Mouse (Mus musculus) G1E-ER4 (cell line): ENCODE data around the gene Dhrs13. TPM values are rescaled to one million over a fixed set of nuclear protein-coding genes. Genes with fewer than 3 reads are reported as not detected.
A peak's percentile ranks its signal among the peaks of the same experiment; 100 is the strongest.

Experiments
- GATA1 ChIP-seq: IDR thresholded peaks from one replicate; pipeline ENCODE4 v1.8.0; 2012; ENCODE audit warnings: low read length, inconsistent platforms
- polyA plus RNA-seq: library from polyadenylated mRNA; stranded (reverse); fragments of >175 nt; gene quantifications from 2 replicates; pipeline ENCODE4 v1.2.3, GENCODE M21; 2012

The Dhrs13 gene
- polyA plus RNA-seq, 1 experiment, result 11.8 TPM

DNA sequence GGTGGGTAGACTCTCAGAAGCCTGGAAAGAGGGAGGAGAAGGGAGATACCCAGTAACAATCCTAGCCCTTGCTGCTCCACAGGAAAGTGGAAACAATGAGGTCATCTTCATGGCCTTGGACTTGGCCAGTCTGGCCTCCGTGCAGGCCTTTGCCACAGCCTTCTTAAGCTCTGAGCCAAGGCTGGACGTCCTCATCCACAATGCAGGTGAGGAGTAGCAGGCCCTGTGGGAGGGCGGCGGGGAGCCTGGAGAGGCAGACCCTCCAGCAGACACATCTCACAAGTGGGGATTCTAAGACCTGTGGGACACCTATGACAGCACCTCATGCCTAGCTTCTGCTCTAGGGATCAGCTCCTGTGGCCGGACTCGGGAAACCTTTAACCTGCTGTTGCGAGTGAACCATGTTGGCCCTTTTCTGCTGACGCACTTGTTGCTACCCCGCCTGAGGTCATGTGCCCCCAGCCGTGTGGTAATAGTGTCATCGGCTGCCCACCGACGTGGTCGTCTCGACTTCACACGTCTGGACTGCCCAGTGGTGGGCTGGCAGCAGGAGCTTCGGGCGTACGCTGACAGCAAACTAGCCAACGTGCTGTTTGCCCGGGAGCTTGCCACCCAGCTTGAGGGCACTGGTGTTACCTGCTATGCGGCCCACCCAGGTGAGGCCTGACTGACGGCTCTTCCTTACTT, 2.0 kb downstream of the Dhrs13 start:
- no peak for TF ChIP-seq GATA1

DNA sequence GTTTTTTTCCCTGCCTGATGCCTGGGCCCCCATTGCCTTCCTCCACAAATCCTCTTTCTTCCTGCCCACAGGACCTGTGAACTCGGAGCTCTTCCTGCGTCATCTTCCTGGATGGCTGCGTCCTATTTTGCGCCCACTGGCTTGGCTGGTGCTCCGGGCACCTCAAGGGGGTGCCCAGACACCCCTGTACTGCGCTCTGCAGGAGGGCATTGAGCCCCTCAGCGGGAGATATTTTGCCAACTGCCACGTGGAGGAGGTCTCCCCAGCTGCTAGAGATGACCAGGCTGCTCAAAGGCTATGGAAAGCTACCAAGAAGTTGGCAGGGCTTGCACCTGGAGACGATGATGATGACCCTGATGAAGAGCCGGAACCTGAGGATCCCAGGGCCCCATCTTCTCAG, 4.7 kb downstream of the Dhrs13 start:
- TF ChIP-seq GATA1, result no peak

DNA sequence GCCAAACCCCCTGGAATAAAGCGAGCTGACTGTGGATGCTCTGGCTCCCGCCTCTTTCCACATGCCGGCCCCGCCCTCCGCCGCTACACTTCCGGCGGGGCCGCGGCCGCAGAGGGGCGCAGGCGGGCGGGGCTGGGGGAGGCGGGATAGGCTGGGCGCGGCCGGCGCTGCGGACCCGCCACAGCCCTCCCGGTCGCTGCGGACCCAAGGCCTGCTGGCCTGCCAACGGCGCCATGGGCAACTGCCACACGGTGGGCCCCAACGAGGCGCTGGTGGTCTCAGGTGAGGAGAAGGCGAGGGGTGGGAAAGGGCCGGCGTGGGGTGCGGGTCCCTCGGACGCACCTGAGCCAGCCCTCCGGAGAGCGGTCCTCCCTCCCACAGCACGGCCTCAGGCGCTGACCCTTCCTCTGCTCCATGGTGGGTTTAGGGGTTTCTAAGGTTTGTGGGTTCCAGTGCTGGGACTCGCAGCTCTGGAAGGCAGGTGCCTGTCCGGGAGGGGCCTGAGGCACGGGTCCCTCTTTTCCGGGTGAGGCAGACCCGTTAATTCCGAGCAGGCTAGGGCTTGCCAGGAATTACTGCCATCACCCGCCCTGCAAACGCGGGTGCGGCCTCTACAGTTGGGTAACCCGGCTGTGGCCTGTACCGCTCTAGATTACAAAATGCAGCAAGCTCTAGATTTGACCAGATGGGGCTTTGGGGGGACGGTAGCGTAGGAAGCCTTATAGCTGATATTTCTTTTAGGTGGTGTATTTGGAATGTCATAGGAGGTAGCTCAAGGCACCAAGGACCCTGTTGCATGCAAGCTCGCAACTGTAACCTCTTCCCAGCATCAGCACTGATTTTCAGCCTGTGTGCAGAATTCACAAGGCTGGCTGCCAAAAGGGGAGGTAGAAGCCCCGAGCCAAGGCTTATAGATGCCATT, 6.0 kb downstream of the Dhrs13 start, which contains the start of gene Flot2:
TSS of gene Flot2 (plus strand) at position 101 of the 922 bp plus-strand sequence.
- TF ChIP-seq GATA1, result no peak

DNA sequence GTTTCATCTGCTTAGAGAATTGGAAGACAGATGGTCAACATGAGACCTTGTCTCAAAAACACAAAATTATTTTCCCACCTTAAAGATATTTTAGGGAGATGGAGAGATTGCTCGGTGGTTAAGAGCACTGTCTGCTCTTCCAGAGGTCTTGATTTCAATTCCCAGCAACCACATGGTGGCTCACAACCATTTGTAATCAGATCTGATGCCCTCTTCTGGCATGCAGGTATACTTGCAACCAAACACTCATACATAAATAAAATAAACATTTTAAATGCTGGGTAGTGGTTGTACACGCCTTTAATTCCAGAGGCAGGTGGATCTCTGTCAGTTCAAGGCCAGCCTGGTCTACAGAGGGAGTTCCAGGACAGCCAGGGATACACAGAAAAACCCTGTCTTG, 8.8 kb downstream of the Dhrs13 start:
- no peak for TF ChIP-seq GATA1

DNA sequence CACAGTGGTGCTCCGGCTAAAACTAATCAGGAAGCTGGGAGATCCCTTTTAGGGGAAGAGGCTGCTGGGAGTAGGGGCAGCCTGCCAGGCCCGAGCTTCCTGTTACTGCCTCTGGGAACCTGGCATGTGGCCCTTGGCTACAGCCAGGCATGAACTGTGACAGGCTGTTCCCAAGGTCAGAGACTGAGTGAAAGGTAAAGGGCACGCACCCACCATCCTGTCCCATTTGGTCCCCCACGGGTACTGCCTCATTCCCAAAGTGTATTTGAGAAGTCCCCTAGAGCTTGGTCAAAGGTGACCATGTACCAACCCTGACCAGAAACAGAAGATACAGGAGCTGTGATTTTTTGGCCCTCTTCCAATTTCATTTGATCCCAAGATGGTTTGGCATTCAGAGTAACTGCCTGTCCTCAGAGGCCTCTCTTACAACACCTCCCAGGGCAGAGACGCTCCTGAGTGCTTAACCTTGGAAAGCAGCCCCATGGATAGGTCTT, 12.7 kb downstream of the Dhrs13 start:
- no peak for TF ChIP-seq GATA1

DNA sequence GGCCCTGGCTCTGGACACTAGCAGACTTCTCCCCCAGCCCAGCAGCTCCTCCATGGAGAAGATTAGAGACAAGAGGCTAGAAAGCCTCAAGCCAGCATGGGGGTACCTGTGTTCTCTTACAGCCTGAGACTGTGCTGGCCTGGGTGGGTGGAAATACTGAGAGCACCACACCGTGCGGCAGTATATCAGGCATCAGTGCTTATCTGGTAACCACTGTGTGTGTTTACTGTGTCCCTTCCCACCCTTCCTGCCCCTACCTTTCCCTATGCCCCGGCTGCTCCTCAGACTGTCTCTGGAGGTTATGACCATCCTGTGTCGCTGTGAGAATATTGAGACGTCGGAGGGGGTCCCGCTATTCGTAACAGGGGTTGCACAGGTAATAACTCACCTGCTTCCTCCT, 21.0 kb downstream of the Dhrs13 start:
- TF ChIP-seq GATA1, result no peak

DNA sequence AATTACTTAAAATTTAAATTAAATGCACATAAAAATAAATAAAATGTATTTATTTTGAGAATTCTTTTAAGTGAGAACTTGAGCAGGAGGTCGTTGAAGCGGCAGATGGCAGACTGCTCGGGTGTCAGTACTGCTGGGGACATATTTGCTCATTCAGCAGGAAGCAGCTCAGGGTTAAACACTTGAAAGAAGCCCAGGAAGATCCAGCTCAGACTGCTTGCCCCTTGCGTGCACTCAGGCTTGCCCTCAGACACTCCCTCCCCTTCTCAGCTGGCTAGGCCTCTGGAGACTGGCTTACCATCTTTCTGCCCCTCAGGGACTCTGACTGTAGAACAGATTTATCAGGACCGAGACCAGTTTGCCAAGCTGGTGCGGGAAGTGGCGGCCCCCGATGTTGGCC, 24.9 kb downstream of the Dhrs13 start:
- no peak for TF ChIP-seq GATA1

DNA sequence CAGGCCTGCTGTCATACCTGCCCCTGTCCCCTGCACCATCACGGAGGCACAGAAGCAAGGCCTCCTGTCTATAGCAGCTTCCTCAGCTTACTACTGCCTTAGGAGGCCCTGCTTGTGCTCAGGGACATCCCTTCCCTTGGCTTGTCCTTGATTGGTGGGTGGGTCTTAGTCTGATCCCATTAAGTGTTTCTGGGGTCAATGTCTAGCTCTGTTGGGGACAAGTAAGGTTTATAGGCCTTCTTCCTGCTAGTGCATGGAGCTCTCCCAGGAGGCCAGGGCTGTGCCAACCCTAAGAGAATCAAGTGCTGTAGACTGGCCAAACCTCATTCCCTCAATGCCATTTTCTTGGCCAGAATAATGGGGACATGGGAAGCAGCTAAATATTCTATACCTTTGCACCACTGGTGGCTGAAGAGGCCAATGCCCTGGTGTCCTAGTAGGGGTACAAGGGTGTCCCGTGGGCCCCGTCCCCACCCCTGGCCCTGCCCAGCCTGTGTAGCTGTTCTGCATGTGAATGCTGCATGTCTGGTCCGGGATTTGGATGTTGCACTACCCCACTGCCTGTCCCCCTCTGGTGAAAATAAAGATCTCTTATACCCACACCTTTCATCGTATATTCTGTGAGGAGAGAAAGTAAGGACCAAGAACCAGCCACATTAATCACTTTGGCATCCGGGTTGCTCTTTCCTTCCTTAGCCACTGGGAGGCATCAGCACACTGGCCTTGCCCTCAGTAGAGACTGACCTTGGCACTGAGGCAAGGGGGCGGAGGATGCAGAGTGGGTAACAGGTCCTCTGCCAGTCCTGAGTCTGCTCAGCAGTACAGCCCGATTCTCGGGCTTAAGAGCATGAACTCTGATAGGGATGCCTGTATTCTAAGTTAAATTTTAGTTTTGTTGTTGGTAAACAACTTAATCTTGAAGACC, 28.0 kb downstream of the Dhrs13 start:
- no peak for TF ChIP-seq GATA1

DNA sequence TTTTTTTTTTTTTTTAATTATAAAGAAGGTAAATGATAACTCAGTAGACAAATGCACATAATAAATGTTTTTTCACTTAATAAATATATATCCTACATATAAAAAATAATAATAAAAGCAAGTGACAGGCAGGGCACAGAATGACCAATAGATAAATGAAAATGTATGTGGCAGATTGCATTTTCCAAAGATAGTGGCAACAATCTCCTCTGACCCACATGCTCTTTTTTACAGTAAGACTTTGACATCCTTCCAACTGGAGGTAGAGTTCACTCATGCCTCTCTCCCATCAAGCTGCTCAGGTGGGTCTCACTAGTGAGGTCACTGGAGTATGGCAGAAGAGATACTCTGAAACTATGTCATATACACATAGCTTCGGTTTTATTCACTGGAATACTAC, 30.5 kb downstream of the Dhrs13 start:
- TF ChIP-seq GATA1, result no peak

DNA sequence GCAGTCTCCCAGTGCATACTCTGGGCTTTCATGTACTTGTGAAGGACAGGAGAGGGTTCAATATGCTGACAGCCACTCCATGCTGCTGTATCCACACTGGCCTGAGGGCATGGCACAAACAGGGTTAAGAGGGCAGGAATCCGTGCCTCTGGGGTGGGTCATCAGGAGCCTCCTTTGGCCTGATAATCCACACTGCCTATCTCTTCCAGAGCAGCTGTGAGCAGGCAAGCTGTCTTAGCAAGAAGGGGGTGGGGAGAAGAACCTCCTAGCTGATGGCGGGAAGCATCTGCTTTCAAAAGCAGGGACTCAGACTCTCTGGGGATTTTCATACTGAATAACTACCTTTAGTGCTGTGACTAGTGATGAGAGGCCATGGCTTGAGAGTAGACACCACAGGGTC, 33.8 kb downstream of the Dhrs13 start:
- TF ChIP-seq GATA1, result peak; percentile 4

DNA sequence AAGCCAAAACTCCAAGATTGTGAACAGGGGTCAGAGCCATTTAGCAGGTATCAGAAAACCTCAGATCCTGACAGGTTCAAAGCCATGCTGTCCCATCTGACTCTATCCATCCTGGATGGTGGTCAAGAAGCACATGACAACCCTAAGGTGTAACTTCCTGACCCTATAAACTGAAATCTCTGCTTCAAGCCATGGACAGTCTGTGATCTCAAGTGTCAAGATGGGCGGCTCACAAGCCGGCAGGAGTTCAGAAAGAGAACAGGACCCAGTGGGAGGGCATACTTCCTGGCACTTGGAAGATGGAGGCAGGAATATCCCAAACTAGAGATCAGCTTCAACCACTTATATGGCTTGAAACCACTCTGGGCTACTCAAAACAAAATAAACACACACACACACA, 34.6 kb downstream of the Dhrs13 start:
- no peak for TF ChIP-seq GATA1

DNA sequence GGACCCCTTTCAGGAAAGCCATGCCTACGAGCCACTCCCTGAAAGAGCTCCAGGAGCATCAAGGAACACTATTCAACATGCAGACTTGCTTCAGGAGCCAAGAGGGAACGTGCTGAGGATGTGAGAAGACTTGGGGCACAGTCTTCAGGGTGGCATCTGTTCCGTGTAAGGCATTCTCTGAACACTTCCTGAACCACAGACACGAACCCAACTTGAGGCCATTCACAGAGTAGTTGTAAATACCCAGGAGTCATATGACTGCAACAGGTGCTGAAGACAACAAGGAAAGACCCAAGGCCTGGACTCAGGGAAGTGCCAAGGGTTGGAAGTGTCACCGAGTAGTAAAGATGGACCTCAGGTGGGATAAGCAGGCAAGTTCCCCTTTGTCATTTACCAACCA, 35.5 kb downstream of the Dhrs13 start:
- TF ChIP-seq GATA1, result no peak

DNA sequence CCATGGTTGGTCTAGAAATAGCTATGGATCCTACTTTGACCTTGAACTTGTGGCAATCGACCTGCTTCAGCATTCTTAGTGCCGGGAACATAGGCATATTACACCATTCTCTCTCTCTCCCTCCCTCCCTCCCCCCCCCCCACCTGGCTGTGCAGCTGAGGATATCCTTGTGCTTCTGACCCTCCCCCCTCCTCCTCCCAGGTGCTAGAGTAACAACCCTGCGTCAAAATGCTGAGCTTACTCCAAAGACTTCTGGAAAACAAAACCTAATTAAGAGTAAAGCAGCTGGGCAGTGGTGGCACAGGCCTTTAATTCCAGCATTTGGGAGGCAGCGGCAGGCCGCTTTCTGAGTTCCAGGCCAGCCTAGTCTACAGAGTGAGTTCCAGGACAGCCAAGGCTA, 37.0 kb downstream of the Dhrs13 start:
- no peak for TF ChIP-seq GATA1

DNA sequence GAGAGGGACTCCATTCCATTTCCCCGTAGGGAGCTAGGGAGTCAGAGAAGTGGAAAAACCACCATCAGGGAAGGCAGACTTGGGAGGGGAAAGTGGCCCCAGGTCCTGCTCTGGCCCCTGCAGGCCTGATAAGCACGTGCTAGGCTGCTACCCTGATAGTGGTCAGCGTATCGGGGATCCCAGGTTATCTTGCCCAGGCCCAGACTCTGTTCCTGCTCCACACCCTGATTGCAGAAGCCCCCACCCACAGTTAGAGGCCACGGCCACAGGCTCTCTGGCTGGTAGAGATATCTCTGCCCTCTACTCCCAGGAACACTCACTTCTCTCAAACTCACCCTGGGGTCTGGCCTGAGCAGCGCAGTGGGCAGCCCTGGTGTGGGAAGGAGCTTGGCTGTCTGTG, 37.6 kb downstream of the Dhrs13 start:
- TF ChIP-seq GATA1, result peak; percentile 100

DNA sequence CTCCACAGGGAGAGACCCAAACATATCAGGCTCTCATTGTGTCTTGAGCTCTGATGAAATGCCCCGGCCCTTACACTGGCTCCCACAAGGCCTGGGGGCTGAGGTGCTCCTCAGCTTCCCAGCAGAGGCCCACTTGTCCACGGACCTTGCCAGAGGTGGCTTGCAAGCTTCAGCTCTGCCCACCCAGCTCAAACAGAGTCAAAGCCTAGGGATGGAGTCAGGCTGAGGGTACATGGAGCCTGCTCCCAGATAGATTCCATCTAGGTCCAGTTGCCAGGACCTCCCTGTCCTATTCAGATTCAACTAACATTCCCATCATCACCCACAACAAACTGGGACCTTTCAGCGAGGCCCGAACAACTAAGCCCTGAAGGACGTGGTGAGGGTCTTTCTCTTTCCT, 39.9 kb downstream of the Dhrs13 start:
- no peak for TF ChIP-seq GATA1
